Comparison of ENCODE assay signal across 31 mouse cellular contexts in genomic region chr8:46921075-46921474, GRCm38 (mm10).
A peak's percentile ranks its signal among the peaks of the same experiment; 100 is the strongest.
DNase-seq lines count a peak whose midpoint lies in the region; ATAC-seq and TF ChIP-seq lines count a peak whose summit lies in the region.
"Had no signal": no experiment of that assay in that cellular context is flagged by ENCODE, and none has a peak within 500 bp of the region (broad histone marks: within the 10 kb centered on the region; RNA-seq: fewer than 3 reads in every experiment).

No protein-coding gene starts in this region.

- no peak overlapping the region for H3K9ac ChIP-seq in lung, postnatal 0 days (replicated peaks; ENCODE audit: low read depth)
- no peak overlapping the region for H3K9ac ChIP-seq in midbrain, embryonic 11.5 days (ENCODE audit: low read length)
- H3K9ac ChIP-seq: embryonic facial prominence, embryonic 12.5 days; forebrain, embryonic 15.5 days; hindbrain, embryonic 13.5 days; kidney, embryonic 15.5 days; liver, embryonic 12.5 days; liver, postnatal 0 days; midbrain, embryonic 15.5 days; neural tube, embryonic 15.5 days; stomach, embryonic 15.5 days had no signal

- no peak overlapping the region for H3K4me2 ChIP-seq in lung, postnatal 0 days (replicated peaks; ENCODE audit: low read depth, low read length)
- H3K4me2 ChIP-seq in midbrain, embryonic 11.5 days, result no peak overlapping the region
- H3K4me2 ChIP-seq: embryonic facial prominence, embryonic 12.5 days; forebrain, embryonic 15.5 days; heart, embryonic 11.5 days; hindbrain, embryonic 13.5 days; kidney, embryonic 15.5 days; liver, embryonic 12.5 days; midbrain, embryonic 15.5 days; neural tube, embryonic 15.5 days; stomach, embryonic 15.5 days had no signal

- H3K4me1 ChIP-seq in lung, postnatal 0 days (ENCODE audit: insufficient read depth, low read depth, low read length), result no peaks in the 10 kb centered on the region
- peaks cover 17% of the 10 kb centered on the region for H3K4me1 ChIP-seq in embryonic facial prominence, embryonic 10.5 days
- H3K4me1 ChIP-seq in midbrain, embryonic 11.5 days (ENCODE audit: control insufficient read depth, insufficient read depth, low read length), result peaks cover 13% of the 10 kb centered on the region
- H3K4me1 ChIP-seq: forebrain, embryonic 15.5 days; liver, embryonic 12.5 days; stomach, embryonic 15.5 days had no signal

- no peak for TF ChIP-seq CTCF in lung, postnatal 0 days (IDR thresholded peaks at IDR 0.05)

- TF ChIP-seq EP300 in lung, postnatal 0 days (IDR thresholded peaks at IDR 0.05), result no peak

- H3K4me3 ChIP-seq in lung, postnatal 0 days (ENCODE audit: low read depth, low read length), result no peak overlapping the region
- no peak overlapping the region for H3K4me3 ChIP-seq in embryonic facial prominence, embryonic 10.5 days
- no peak overlapping the region for H3K4me3 ChIP-seq in macrophage (ENCODE audit: inconsistent target)
- H3K4me3 ChIP-seq in midbrain, embryonic 11.5 days (ENCODE audit: low read depth, low read length), result no peak overlapping the region
- H3K4me3 ChIP-seq: embryonic facial prominence, embryonic 12.5 days; forebrain, embryonic 10.5 days; forebrain, embryonic 15.5 days; hindbrain, embryonic 13.5 days; kidney, embryonic 15.5 days; layer of hippocampus, adult 2 months; liver, embryonic 12.5 days; midbrain, embryonic 15.5 days; neural tube, embryonic 15.5 days; stomach, embryonic 15.5 days had no signal

- DNase-seq in lung, postnatal 25 days (ENCODE audit: low spot score), result peak; percentile 34
- no peak for DNase-seq in lung, postnatal 0 days (ENCODE audit: low spot score)
- DNase-seq in embryonic facial prominence, embryonic 10.5 days (ENCODE audit: low spot score), result no peak
- DNase-seq in midbrain, embryonic 11.5 days (ENCODE audit: low spot score, missing footprints), result no peak
- no peak for DNase-seq in thymus, postnatal 10 days (ENCODE audit: low spot score in 2 of 2)
- DNase-seq in cerebellum, postnatal 10 days, result no peak
- DNase-seq: adrenal gland, adult 2 months; adrenal gland, postnatal 36 days; cerebellum, adult 18-20 months; cerebellum, postnatal 25 days; heart, postnatal 36 days; kidney, adult 18-20 months; kidney, postnatal 36 days; left cerebral cortex, postnatal 4 days; liver, postnatal 0 days; lung, postnatal 10 days; right cerebral cortex, postnatal 14 days; thymus, adult 2 months; thymus, postnatal 4 days had no signal

- no peaks in the 10 kb centered on the region for H3K79me2 ChIP-seq in macrophage (ENCODE audit: inconsistent target)

- no peaks in the 10 kb centered on the region for H3K27me3 ChIP-seq in lung, postnatal 0 days (replicated peaks; ENCODE audit: insufficient read depth, low read length)
- H3K27me3 ChIP-seq in embryonic facial prominence, embryonic 10.5 days (replicated peaks; ENCODE audit: low read depth, poor library complexity, severe bottlenecking), result no peaks in the 10 kb centered on the region; the same call in 1 of the 2 replicates
- H3K27me3 ChIP-seq in midbrain, embryonic 11.5 days (ENCODE audit: control insufficient read depth, insufficient read depth, low read length), result no peaks in the 10 kb centered on the region; the same call in none of the 2 replicates
- H3K27me3 ChIP-seq: embryonic facial prominence, embryonic 12.5 days; forebrain, embryonic 15.5 days; hindbrain, embryonic 13.5 days; kidney, embryonic 15.5 days; liver, embryonic 12.5 days; midbrain, embryonic 15.5 days; neural tube, embryonic 15.5 days; stomach, embryonic 15.5 days had no signal

- WGBS in lung, postnatal 0 days, result 94% methylated on average over 11 of the region's 11 CpGs
- 96% methylated on average over 11 of the region's 11 CpGs for WGBS in embryonic facial prominence, embryonic 10.5 days
- WGBS in macrophage (ENCODE audit: missing documents), result 41% methylated on average over 11 of the region's 11 CpGs
- 93% methylated on average over 11 of the region's 11 CpGs for WGBS in midbrain, embryonic 11.5 days

- no peak overlapping the region for H3K27ac ChIP-seq in lung, postnatal 0 days (ENCODE audit: low read length)
- H3K27ac ChIP-seq in embryonic facial prominence, embryonic 10.5 days (replicated peaks), result 0 out of 2 replicates have a peak overlapping the region, but pooled peaks have one; percentile 30
- H3K27ac ChIP-seq in macrophage, result 0 out of 2 replicates have a peak overlapping the region, but pooled peaks have one; percentile 4
- H3K27ac ChIP-seq in midbrain, embryonic 11.5 days (ENCODE audit: low read depth, low read length), result no peak overlapping the region
- H3K27ac ChIP-seq: embryonic facial prominence, embryonic 12.5 days; forebrain, embryonic 10.5 days; forebrain, embryonic 15.5 days; hindbrain, embryonic 13.5 days; kidney, embryonic 15.5 days; layer of hippocampus, adult 2 months; liver, embryonic 12.5 days; midbrain, embryonic 15.5 days; neural tube, embryonic 15.5 days; stomach, embryonic 15.5 days had no signal

- no peak for ATAC-seq in lung, postnatal 0 days
- ATAC-seq in midbrain, embryonic 11.5 days (ENCODE audit: low FRiP score), result no peak
- ATAC-seq: forebrain, embryonic 15.5 days; liver, embryonic 12.5 days; liver, postnatal 0 days; midbrain, embryonic 15.5 days had no signal

- H3K36me3 ChIP-seq in lung, postnatal 0 days (ENCODE audit: insufficient read depth, low read length), result no peaks in the 10 kb centered on the region
- no peaks in the 10 kb centered on the region for H3K36me3 ChIP-seq in embryonic facial prominence, embryonic 10.5 days (replicated peaks)
- no peaks in the 10 kb centered on the region for H3K36me3 ChIP-seq in macrophage (ENCODE audit: inconsistent target)
- no peaks in the 10 kb centered on the region for H3K36me3 ChIP-seq in midbrain, embryonic 11.5 days (ENCODE audit: control insufficient read depth, insufficient read depth, low read length)
- H3K36me3 ChIP-seq: embryonic facial prominence, embryonic 12.5 days; forebrain, embryonic 10.5 days; forebrain, embryonic 15.5 days; hindbrain, embryonic 13.5 days; kidney, embryonic 15.5 days; liver, embryonic 12.5 days; midbrain, embryonic 15.5 days; neural tube, embryonic 15.5 days; stomach, embryonic 15.5 days had no signal

- H3K9me3 ChIP-seq in lung, postnatal 0 days (ENCODE audit: low read length), result no peaks in the 10 kb centered on the region
- no peaks in the 10 kb centered on the region for H3K9me3 ChIP-seq in embryonic facial prominence, embryonic 10.5 days
- H3K9me3 ChIP-seq in midbrain, embryonic 11.5 days (ENCODE audit: control insufficient read depth, low read length), result no peaks in the 10 kb centered on the region
- H3K9me3 ChIP-seq: embryonic facial prominence, embryonic 12.5 days; forebrain, embryonic 10.5 days; forebrain, embryonic 15.5 days; hindbrain, embryonic 13.5 days; kidney, embryonic 15.5 days; liver, embryonic 12.5 days; midbrain, embryonic 15.5 days; neural tube, embryonic 15.5 days; stomach, embryonic 15.5 days had no signal

Comparison
In these comparisons a context has a peak if more than half of its experiments do, and no peak if none do; other contexts are left out.
1. H3K27ac ChIP-seq: peak in embryonic facial prominence, embryonic 10.5 days (single experiment) and macrophage (single experiment); none in lung, postnatal 0 days (single experiment) and midbrain, embryonic 11.5 days (single experiment).